Mouse (Mus musculus): ENCODE data around the gene Dot1l.

DNA sequence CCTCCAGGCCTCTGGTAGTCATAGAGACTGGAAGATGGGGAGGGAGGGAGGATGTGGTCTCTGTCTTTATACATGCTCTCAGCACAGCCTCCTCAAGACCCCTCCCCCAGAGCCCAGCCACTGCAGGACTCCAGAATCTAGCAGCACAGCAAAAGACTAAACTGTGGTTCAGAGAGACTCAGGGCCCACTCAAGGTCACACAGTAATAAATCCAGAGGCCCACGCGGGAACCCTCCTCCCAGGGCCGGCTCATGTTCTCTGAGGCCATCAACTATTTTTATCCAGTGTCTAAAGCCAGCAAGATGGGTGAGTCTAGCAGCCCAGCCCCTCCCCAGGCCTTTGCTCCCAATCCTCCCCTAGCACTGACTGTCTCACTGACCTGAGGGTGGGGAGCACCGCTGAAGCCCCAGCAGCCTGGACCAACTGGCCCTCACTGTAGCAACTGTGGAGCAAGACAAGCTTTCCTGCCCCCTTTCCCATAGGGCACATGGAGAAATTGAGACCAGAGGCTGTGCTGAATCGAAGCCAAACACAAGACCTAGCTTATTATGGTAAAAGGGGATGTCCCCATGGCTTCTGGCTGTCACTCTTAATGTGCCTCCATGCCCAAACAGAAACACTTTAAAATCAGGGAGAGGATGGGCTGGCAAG, 57.5 kb downstream of the Dot1l start:
- TF ChIP-seq CTCF (IDR thresholded peaks at IDR 0.05; ENCODE audit: extremely low read depth, insufficient read depth, insufficient read length, insufficient replicate concordance), result no peak
- no peak for TF ChIP-seq POLR2A (IDR thresholded peaks at IDR 0.05; ENCODE audit: low read depth, low read length)

Data from spleen, adult 2 months (tissue).